Mouse (Mus musculus) midbrain, embryonic 15.5 days (tissue): ENCODE measurements around the gene Fbxw27. TPM values are rescaled to one million over a fixed set of nuclear protein-coding genes. Genes with fewer than 3 reads are reported as not detected.
"Not testable (repeated sequence)": the region's sequence is repeated elsewhere in the genome, so short reads cannot be mapped to it uniquely, and the experiment has no call there.

Experiments used
- ATAC-seq: fragments of 200-750 bp; cut with Nextera tagmentation; replicated peaks from 2 replicates; pipeline ENCODE4 v1.8.0; 2017; ENCODE audit warnings: moderate TSS enrichment
- H3K27ac ChIP-seq: fragments of 300-500 bp; sonication (generic); 2 replicates; pipeline ENCODE4 v1.5.1; 2015; ENCODE audit warnings: mild to moderate bottlenecking, inconsistent platforms
- H3K27me3 ChIP-seq: fragments of 300-500 bp; sonication (generic); replicated peaks from 2 replicates; pipeline ENCODE4 v1.6.1; 2015; ENCODE audit warnings: inconsistent platforms
- H3K36me3 ChIP-seq: fragments of 300-500 bp; sonication (generic); replicated peaks from 2 replicates; pipeline ENCODE4 v1.6.1; 2015; ENCODE audit warnings: inconsistent platforms
- H3K4me1 ChIP-seq: fragments of 300-500 bp; sonication (generic); 2 replicates; pipeline ENCODE4 v1.6.1; 2015; ENCODE audit warnings: inconsistent platforms
- H3K4me2 ChIP-seq: fragments of 300-500 bp; sonication (generic); 2 replicates; pipeline ENCODE4 v1.6.1; 2015; ENCODE audit warnings: inconsistent platforms, mild to moderate bottlenecking, moderate library complexity
- H3K4me3 ChIP-seq: fragments of 300-500 bp; sonication (generic); 2 replicates; pipeline ENCODE4 v1.5.1; 2015; ENCODE audit warnings: mild to moderate bottlenecking, inconsistent platforms
- H3K9ac ChIP-seq: fragments of 300-500 bp; sonication (generic); 2 replicates; pipeline ENCODE4 v1.6.1; 2015; ENCODE audit warnings: mild to moderate bottlenecking, inconsistent platforms
- H3K9me3 ChIP-seq: fragments of 300-500 bp; sonication (generic); 2 replicates; pipeline ENCODE4 v1.6.1; 2016; ENCODE audit warnings: inconsistent platforms
- WGBS: fragments of 180-500 bp; shearing (Covaris S2); methylation state at CpG from one replicate; pipeline ENCODE4 v1.1.7; 2015; ENCODE audit warnings: mixed read lengths; 5-methylcytosine and 5-hydroxymethylcytosine counted together
- polyA plus RNA-seq: library from polyadenylated mRNA; unstranded; fragments of >200 nt; fragmentation: Nextera tagmentation; extraction: Ambion mirVana; gene quantifications from 2 replicates; pipeline ENCODE4 v1.2.1, GENCODE M21; 2015

Gene Fbxw27
- polyA plus RNA-seq: 0.44 TPM in 1 of 2 replicates, not detected in the other

GRCm38 (mm10) chr9:109790570-109790969, at the start of gene Fbxw27:
TSS of gene Fbxw27 (minus strand) at chr9:109790670.
- H3K27me3 ChIP-seq, H3K36me3 ChIP-seq, H3K9ac ChIP-seq, H3K27ac ChIP-seq, H3K4me3 ChIP-seq, H3K9me3 ChIP-seq, ATAC-seq, H3K4me1 ChIP-seq, H3K4me2 ChIP-seq: not testable (repeated sequence)
- 86% methylated on average over 4 of the region's 4 CpGs for WGBS

GRCm38 (mm10) chr9:109833088-109833412, 42.6 kb upstream of the Fbxw27 start:
- peak overlapping the region; percentile 83 for H3K27ac ChIP-seq
- H3K27me3 ChIP-seq: no peaks in the 10 kb centered on the region
- H3K4me1 ChIP-seq: peaks cover 14% of the 10 kb centered on the region
- peak overlapping the region; percentile 53 for H3K9ac ChIP-seq
- H3K9me3 ChIP-seq: no peaks in the 10 kb centered on the region
- peak overlapping the region; percentile 86 for H3K4me2 ChIP-seq
- 13% methylated on average over 6 of the region's 6 CpGs for WGBS
- peak; percentile 71 for ATAC-seq
- H3K4me3 ChIP-seq: peak overlapping the region; percentile 56
- H3K36me3 ChIP-seq: peaks cover 4% of the 10 kb centered on the region; the same call in 1 of the 2 replicates

- Histone ChIP-seq H3K9me3 (no peaks in the 10 kb centered on the region), H3K4me1 (peaks cover 14% of the 10 kb centered on the region), H3K27ac (peak within 1 kb of the TSS; percentile 83), H3K4me2 (peak within 1 kb of the TSS; percentile 86), H3K36me3 (peaks cover 1% of the 10 kb centered on the region; the same call in 1 of the 2 replicates), H3K9ac (peak within 1 kb of the TSS; percentile 53), H3K4me3 (peak within 1 kb of the TSS; percentile 56), H3K27me3 (no peaks in the 10 kb centered on the region)
- under 1% methylated on average over 32 of the region's 32 CpGs for WGBS
- ATAC-seq: peak; percentile 98
Observed at GRCm38 (mm10) chr9:109832391-109833087, 42.1 kb upstream of the Fbxw27 start, which contains the start of gene Nme6. TSS of gene Nme6 (plus strand) at chr9:109832749.

- Histone ChIP-seq H3K9me3 (no peaks in the 10 kb centered on the region), H3K4me2 (no peak overlapping the region), H3K4me3 (no peak overlapping the region), H3K27me3 (no peaks in the 10 kb centered on the region), H3K36me3 (no peaks in the 10 kb centered on the region), H3K9ac (no peak overlapping the region), H3K27ac (no peak overlapping the region), H3K4me1 (no peaks in the 10 kb centered on the region)
- no peak for ATAC-seq
- WGBS: 82% methylated on average over 5 of the region's 5 CpGs
Observed at GRCm38 (mm10) chr9:109826181-109826580, 35.7 kb upstream of the Fbxw27 start.

- H3K27me3 ChIP-seq: no peaks in the 10 kb centered on the region
Observed at GRCm38 (mm10) chr9:109825739-109826138, 35.3 kb upstream of the Fbxw27 start.

GRCm38 (mm10) chr9:109816341-109816740, 25.9 kb upstream of the Fbxw27 start:
- 66% methylated on average over 6 of the region's 6 CpGs for WGBS
- Histone ChIP-seq H3K27ac (no peak overlapping the region), H3K36me3 (no peaks in the 10 kb centered on the region), H3K9ac (no peak overlapping the region), H3K27me3 (no peaks in the 10 kb centered on the region), H3K4me1 (0 out of 2 replicates have a peak, but pooled peaks cover 3% of the 10 kb centered on the region), H3K4me3 (no peak overlapping the region), H3K9me3 (no peaks in the 10 kb centered on the region), H3K4me2 (no peak overlapping the region)
- ATAC-seq: no peak

More at GRCm38 (mm10) chr9:109825739-109826138, 35.3 kb upstream of the Fbxw27 start:
- Histone ChIP-seq H3K27ac (no peak overlapping the region), H3K4me2 (no peak overlapping the region), H3K9me3 (no peaks in the 10 kb centered on the region), H3K4me3 (no peak overlapping the region), H3K9ac (no peak overlapping the region), H3K4me1 (no peaks in the 10 kb centered on the region), H3K36me3 (no peaks in the 10 kb centered on the region)
- no peak for ATAC-seq
- 72% methylated on average over 4 of the region's 4 CpGs for WGBS

- no peaks in the 10 kb centered on the region for H3K27me3 ChIP-seq
- no peak overlapping the region for H3K27ac ChIP-seq
- no peak overlapping the region for H3K9ac ChIP-seq
- no peaks in the 10 kb centered on the region for H3K9me3 ChIP-seq
- H3K4me1 ChIP-seq: 0 out of 2 replicates have a peak, but pooled peaks cover 3% of the 10 kb centered on the region
- H3K4me3 ChIP-seq: no peak overlapping the region
- no peak for ATAC-seq
- no peaks in the 10 kb centered on the region for H3K36me3 ChIP-seq
- 51% methylated on average over 7 of the region's 7 CpGs for WGBS
- no peak overlapping the region for H3K4me2 ChIP-seq
Observed at GRCm38 (mm10) chr9:109813424-109813823, 23.0 kb upstream of the Fbxw27 start.

- Histone ChIP-seq H3K27me3 (no peaks in the 10 kb centered on the region), H3K36me3 (no peaks in the 10 kb centered on the region), H3K9me3 (no peaks in the 10 kb centered on the region), H3K27ac (no peak within 1 kb of the TSS), H3K4me2 (no peak within 1 kb of the TSS), H3K4me3 (no peak within 1 kb of the TSS), H3K9ac (no peak within 1 kb of the TSS), H3K4me1 (0 out of 2 replicates have a peak, but pooled peaks cover 3% of the 10 kb centered on the region)
- no peak for ATAC-seq
- WGBS: 61% methylated on average over 1 of the region's 1 CpGs
Observed at GRCm38 (mm10) chr9:109811980-109812379, 21.5 kb upstream of the Fbxw27 start, which contains the start of gene Spink8. TSS of gene Spink8 (plus strand) at chr9:109812280.

- 74% methylated on average over 3 of the region's 3 CpGs for whole genome bisulfite sequencing
- ATAC-seq: no peak
Observed at GRCm38 (mm10) chr9:109807898-109808297, 17.4 kb upstream of the Fbxw27 start.

GRCm38 (mm10) chr9:109806695-109807293, 16.3 kb upstream of the Fbxw27 start:
- WGBS: 83% methylated on average over 2 of the region's 2 CpGs

More at GRCm38 (mm10) chr9:109807898-109808297, 17.4 kb upstream of the Fbxw27 start:
- Histone ChIP-seq H3K9me3 (no peaks in the 10 kb centered on the region), H3K9ac (no peak overlapping the region), H3K4me3 (no peak overlapping the region), H3K27ac (no peak overlapping the region), H3K27me3 (no peaks in the 10 kb centered on the region), H3K4me2 (no peak overlapping the region), H3K4me1 (no peaks in the 10 kb centered on the region), H3K36me3 (no peaks in the 10 kb centered on the region)

GRCm38 (mm10) chr9:109806260-109806659, 15.8 kb upstream of the Fbxw27 start:
- H3K9ac ChIP-seq: no peak overlapping the region
- H3K4me2 ChIP-seq: no peak overlapping the region
- H3K27me3 ChIP-seq: no peaks in the 10 kb centered on the region
- no peaks in the 10 kb centered on the region for H3K4me1 ChIP-seq
- no peak overlapping the region for H3K4me3 ChIP-seq
- ATAC-seq: no peak
- H3K36me3 ChIP-seq: no peaks in the 10 kb centered on the region
- no peaks in the 10 kb centered on the region for H3K9me3 ChIP-seq
- 38% methylated on average over 1 of the region's 1 CpGs for WGBS
- no peak overlapping the region for H3K27ac ChIP-seq

More at GRCm38 (mm10) chr9:109806695-109807293, 16.3 kb upstream of the Fbxw27 start:
- Histone ChIP-seq H3K4me2 (no peak overlapping the region), H3K27me3 (no peaks in the 10 kb centered on the region), H3K36me3 (no peaks in the 10 kb centered on the region), H3K27ac (no peak overlapping the region), H3K9me3 (no peaks in the 10 kb centered on the region), H3K4me1 (no peaks in the 10 kb centered on the region), H3K4me3 (no peak overlapping the region), H3K9ac (no peak overlapping the region)
- no peak for ATAC-seq

GRCm38 (mm10) chr9:109805596-109805995, 15.1 kb upstream of the Fbxw27 start:
- not testable (repeated sequence) for H3K4me2 ChIP-seq, H3K27me3 ChIP-seq, H3K4me3 ChIP-seq, H3K27ac ChIP-seq, H3K9ac ChIP-seq, H3K9me3 ChIP-seq, H3K36me3 ChIP-seq, ATAC-seq, H3K4me1 ChIP-seq
- WGBS: 82% methylated on average over 2 of the region's 2 CpGs
